Mouse (Mus musculus) activated CD4-positive, CD25-positive, alpha-beta regulatory T cell, adult 4 months (primary cell): ENCODE measurements around the gene Foxj3. TPM values are rescaled to one million over a fixed set of nuclear protein-coding genes. Genes with fewer than 3 reads are reported as not detected.

Experiments
- ATAC-seq: one replicate; pipeline ENCODE4 v1.8.0; 2017
- polyA plus RNA-seq, 2 experiments: library from polyadenylated mRNA; unstranded; fragments of 100-300 nt; shearing (Covaris generic); gene quantifications; one replicate each; pipeline ENCODE4 v1.2.1; 2017

Gene Foxj3
- polyA plus RNA-seq, 2 experiments from 2014 or later = 9.4 to 11.7 TPM

DNA sequence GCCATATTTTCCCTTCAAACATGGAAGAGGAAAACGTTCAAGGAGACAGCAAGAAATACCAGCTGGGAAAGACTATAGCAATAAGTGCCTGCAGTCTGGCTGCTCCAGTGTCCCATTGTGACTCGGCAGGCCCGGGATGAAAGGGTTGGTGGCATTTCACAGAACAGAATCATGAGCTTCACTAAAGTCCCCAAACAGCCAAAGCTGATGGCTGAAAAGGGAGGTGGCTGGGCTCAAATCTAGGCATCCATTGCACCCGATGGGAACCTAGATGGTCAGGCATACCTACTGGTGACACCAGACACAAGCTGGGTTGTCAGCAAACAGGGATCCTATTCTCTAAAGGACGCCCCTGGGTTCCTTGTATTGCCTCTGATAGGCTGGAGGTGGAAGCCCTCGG, 101.1 kb downstream of the Foxj3 start:
- ATAC-seq = no peak

DNA sequence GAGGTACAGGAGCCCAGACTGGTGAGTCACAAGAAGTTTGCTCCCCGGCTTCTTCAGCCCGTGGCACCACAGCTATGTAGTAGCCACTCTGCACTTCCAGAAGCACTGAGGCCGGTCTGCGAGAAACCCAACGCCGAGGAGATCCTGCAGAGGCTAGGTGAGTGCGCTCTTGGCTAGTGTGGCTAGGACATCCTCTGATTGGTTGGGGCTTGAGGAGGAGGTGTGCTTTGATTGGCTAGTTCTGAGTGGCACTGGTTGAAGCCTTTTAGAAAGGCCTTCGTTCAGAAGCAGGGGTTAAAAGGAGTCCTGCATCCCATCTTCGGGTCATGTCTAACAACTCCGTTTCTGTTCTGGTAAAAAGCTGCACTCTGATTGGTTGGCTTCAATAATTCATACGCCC, 101.9 kb downstream of the Foxj3 start:
- no peak for ATAC-seq

DNA sequence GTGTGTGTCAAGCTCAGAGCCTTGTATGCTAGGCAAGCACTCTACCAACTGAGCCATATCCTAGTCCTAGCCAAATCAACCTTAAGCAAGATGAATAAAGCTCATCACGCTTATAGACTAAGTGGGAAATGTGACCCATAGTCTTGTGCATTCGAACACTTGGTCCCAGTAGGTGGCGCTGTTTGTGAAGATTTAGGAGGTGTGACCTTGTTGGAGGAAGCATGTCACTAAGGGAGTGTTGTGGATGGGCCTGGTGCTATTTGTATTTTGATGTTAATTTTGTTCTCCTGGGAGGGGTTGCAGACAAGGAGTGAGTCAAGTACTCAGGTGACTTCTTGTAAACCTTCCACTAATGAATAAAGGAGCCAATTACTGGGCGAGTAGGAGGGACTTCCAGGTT, 105.9 kb downstream of the Foxj3 start:
- ATAC-seq = no peak

DNA sequence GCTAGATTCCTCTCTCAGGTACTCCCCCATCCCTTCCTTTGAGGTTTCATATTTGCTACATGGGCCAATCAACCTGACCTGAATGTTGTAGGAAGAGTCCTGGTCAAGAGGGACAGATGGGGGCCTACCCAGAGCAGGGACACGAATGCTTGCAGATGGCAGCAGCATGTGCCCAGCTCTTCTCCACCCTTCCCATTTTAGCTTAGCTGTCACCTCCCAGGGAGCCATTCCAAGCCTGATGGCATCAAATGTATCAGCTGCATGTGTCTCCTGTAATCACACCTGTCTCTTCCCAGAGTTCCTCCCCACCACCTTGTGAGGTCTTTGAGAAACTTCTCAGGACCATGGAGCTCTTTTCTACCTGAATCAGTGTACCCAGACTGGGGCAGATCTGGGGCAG, 120.2 kb downstream of the Foxj3 start:
- ATAC-seq = no peak

DNA sequence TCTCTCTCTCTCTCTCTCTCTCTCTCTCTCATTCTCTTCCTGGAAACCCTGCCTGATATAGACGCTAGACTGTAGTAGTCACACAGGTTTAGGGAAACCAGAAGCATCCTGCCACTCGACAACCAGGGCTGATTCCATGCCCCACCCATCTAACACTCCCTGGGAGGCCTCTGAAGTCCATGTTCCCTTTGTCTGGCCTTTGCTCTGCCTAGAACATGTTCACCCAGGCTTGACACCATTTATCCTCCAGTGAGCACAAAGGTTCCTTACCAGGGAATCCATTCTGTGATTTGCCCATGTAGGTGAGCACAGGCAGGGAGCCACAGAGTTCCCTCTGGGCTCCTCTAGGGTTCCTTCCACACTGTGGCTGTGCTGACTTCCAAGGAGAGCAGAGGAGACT, 121.4 kb downstream of the Foxj3 start:
- ATAC-seq = no peak

DNA sequence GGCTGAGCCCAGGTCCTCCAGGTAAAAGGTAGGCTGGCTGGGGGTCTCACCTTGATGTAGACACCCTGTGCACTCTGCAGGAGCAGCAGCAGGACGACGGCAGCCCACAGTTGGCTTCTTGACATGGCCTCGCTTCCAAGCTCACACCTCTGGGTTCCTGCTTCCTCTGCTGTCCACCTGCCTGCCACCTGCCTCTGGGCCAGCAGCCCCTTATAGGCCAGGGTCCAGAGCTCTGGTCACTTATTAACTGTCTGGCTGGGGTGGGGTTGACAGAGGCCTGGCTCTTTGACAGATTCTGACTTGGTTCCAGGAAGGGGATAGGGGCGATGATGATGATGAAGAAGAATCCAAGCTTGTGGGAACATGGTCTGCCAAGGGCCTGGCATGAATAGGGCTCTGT, 121.9 kb downstream of the Foxj3 start, which contains the start of gene Guca2b:
Gene Guca2b (minus strand): TSS at position 224 of the 400 bp plus-strand sequence.
- ATAC-seq = no peak

DNA sequence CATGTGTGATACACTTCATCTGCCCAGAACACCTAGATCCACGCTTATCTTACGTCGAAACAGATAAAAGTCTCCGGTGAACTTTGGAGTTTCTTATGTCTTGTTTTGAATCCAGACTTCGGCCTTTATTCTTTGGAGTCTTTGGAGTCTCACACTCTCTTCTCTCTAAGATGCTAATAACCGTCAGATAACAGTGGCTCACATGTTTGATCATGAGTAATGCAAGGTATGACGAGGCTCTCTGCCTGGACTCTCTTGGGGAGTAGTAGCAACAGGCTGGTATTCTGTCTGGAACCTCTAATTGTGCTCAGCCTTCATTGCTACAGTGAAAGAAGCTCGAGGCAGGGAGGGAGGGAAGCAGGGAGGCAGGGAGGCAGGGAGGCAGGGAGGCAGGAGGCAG, 123.2 kb downstream of the Foxj3 start:
- ATAC-seq = no peak

DNA sequence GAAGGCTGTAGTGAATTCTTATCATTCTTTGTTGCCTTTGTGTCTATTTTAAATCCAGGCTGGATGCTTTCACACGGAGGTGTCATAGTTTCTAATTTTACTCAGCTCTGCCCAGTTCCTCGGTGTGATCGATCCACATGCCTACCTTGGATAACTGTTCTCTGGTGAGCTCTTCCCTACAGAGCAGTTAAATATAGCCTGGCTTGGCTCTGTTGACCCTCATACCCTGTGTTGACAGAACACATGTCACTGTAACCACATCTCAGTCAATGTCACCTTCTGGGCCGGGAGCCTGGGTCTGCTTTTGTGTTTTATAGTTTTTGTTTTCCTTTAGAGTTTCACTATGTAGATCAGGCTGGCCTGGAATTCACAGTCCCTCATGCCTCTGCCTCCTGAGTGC, 125.3 kb downstream of the Foxj3 start:
- no peak for ATAC-seq

DNA sequence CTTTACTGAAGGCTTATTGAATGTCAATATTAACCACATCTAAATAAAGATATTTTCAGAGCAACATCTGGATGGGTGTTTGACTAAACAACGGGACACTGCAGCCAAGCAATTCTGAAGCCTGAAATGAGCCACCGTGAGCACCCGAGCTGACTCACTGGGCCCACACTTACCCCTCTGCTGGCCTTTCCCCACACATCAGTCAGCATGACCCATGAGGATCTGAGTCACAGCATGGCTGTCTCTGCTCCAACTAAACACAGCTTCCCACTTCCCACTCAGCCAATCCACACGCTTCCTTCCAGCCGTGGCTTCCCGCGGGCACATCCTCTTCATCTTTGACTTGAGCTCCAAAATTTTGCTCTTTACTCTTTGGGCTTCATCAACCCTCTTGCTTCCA, 126.2 kb downstream of the Foxj3 start:
- no peak for ATAC-seq

DNA sequence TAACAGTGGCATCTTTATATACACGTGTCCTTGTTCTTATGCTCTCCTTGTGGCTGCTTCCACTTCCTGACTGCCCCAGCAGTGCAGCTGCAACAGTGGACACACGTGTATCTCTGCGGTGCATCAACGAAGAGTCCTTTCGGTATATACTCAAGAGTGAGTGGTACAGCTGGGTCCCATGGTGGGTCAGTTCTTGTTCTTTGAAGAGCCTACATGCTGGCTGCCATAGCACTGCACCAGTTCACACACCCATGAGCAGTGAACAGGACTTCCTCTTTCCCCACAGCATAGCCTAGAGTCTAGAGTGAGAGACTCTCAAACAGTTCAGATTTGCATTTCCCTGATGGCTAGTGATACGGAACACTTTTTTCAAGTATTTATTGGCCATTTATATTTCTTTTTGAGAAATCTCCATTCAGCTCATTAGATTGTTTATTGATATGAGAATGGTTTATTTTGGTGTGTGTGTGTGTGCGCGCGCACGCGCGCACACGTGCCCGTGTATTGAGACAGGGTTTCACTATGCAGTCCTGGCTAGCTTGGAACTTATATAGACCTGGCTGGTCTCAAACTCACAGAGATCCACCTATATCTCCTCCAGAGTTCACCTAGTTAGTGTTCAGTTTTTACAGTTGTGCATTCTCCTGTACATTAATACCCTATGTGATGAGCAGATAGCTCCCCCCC, 126.7 kb downstream of the Foxj3 start:
- no peak for ATAC-seq

DNA sequence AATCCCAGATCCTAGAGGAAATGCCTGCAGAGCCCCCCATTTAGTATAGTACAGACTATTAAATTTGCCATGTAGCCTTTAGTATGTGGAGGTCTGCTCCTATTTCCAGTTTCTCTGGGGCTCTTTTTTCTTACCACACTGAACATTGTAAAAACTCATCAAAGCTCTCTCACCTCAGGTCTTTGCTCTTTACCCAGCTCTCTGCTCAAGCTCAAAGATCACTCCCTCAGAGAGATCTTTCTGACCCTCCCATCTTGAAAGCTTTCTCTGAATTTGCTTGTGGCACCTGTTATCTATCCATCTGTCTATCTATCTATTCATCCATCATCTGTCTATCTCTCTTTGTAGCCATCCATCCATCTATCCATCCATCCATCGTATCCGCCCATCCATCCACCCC, 128.4 kb downstream of the Foxj3 start:
- no peak for ATAC-seq

DNA sequence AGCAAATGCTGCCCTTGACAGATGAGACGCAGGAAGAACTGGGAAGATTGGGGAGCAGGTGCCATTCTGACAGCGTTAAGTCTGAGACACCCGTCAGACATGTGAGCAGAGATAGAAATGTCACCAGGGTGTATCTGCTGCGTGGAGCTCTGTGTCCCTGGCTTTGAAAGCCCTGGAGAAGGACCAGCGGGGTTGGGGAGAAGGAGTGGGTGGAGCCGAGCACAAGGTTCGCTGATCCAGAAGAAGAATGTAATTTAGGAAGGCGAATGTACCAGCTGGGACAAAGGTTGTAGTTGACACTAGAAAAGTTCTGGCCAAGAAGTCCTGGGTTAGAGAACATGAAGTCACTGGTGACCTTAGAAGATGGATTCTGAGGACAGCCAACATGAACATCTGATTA, 129.3 kb downstream of the Foxj3 start:
- no peak for ATAC-seq

DNA sequence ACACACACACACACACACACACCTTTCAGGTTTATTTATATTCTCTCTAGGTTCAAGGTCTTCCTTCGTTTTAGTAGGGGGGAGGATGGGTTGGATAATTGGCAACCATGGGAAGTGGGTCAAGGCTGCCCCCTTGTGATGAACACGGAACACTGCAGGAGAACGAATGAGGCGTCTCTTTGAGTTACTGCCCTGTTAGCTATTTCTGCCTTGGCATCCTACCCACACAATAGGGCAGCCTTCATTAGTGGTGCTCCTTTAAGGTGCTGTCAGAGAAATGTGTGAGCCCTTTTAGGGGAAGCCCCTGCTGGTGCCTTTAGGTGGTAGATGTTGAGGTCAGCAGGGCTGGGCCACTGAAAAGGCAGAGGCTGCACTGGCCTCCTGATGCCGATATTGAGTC, 130.7 kb downstream of the Foxj3 start:
- no peak for ATAC-seq

DNA sequence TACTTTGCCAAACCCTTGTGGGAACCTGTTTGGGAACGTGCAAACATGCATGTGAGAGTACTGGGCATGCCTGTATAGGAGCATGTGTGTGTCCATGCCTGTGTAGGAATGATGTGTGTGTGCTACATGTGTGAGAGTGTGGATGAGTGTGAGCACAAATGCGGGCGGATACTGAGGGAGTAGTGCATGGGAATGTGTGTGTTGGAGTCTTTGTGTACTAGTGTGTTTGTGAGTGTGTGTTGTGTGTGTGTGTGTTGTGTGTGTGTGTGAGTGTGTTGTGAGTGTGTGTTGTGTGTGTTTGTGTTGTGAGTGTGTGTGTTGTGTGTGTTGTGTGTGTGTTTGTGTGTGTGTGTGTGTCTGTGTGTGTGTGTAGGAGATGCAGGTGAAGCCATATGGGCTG, 131.4 kb downstream of the Foxj3 start:
- ATAC-seq = no peak

DNA sequence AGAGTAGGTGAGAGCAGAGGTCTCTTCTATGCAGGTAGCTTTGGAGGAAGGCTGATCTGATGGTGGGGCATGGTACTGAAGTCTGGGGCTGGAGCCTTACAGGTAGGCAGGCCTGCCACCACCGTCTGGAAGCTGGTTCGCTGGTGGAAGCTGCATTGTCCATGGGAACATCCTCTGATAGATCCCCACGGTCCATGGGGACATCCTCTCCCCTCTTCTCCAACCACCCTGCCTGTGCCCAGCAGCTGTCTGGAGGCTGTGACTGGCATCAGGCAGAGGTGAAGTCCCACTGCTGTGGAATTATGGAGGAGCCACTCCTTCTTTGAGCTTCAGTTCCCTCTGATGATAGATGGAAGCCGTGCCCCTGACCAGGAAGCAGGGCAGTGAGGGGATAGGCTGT, 131.8 kb downstream of the Foxj3 start:
- ATAC-seq = no peak

DNA sequence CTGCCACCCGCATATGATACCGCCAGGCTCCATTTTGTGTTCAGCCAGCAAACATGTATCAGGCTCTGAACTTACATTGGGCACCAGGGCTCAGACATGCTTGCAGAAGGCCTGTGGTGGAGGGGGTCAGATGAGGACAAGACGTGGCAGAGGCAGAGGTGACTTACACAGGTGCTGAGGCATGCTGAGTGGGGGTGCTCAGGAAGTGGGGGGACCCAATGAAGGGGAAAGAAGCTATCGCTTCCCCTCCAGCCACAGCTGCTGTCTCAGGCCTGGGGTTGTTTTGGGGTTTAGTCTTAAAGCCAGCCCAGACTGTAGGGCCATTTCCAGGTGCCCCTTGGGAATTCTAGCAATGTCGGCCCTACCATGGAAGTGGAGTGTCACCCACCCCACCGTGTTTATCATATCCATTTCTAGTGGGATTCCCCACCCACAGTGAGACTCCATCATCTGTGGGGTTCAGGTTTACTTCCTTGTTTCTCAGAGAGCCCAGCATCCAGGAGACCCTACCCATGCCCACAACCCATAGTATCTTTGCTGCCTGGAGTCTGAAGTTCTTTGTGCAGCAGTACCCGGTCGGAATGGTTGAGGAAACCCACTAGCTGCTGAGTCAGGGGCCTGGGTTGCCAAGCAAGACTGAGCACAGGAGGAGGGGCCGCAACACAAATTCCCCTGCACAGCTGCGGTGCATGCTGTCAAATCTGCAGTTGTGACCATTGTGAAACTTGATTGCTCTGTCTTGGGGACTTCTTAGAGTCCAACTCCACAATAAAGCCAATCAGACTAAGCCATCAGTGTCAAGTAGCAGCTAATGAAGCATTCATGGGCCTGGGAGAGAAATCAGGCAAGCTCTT, 132.8 kb downstream of the Foxj3 start:
- no peak for ATAC-seq

DNA sequence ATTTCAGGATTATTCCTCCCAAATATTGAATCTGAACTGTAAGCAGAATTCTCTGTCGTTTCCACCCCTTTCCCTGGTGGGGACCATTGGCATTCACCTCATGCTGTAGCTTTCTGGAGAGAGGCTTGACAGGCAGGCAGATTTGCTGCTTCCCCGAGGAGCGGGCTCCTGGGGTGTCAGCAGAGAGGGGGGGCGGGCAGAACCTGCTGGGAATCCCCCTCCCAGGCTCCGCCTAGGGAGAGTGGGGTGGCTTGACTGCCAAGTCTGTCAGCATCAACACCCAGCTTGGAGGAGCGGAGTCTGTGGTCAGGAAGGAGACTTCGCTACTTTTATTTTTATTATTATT, 133.4 kb downstream of the Foxj3 start:
- no peak for ATAC-seq

DNA sequence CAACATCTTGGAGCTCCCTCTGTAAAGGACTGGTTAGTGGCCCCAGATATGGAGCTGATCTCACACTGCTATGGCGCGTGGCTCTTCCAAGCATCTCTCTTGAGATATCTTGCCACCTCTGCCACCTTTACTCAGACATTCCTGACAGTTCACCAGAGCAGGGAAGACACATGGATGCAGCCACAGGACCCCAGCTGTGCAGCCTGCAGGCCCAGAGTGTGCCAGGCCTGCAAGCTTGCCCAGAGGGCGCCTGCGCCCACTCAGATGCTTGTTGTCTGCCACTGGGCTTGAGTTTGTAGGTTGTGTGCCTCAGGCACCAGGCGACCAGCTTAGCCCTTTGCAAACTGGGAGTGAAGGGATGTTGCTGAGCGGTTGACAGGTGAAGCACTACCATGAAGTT, 133.9 kb downstream of the Foxj3 start:
- no peak for ATAC-seq

DNA sequence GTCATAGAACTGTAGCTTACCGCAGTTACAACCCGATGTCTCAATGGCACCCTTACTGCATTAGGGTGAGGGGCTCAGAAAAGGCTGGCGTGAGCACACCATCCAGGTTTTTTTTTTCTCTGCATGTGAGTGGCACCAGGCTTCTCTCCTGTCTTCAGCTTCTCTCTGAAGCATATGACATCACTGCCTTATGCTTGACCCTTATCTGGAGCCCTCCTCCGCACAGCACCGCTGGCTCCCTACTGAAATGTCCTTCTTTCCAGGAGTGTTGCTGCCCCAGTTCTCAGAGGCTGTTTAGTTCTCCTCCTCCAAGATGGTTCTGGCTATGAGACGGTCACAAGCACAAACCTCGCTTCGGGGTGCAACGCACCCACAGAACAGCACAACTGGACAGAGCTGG, 134.4 kb downstream of the Foxj3 start:
- ATAC-seq = no peak

DNA sequence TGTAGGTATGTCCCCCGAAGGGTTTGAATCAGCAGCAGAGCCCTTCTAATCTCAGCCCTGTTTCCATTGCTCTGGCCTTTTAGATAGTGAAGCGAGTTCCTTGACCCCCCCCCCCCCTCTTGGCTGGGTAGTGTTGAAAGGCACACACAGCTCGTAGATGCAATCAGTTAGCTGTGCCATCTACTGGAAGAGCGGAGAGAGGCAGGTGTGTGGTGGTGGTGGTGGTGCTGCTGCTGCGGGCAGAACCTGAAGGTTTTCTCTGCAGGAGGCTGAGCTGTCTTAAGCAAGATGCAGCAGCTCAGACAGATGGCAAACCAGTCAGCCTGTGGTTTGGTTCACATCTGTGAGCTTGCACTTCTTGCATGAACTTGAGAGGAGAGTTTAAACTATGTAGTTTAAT, 135.9 kb downstream of the Foxj3 start:
- no peak for ATAC-seq
